Mouse (Mus musculus) MN1 (cell line): ENCODE measurements around the gene Trim7.
A peak's percentile ranks its signal among the peaks of the same experiment; 100 is the strongest.
"Not testable (repeated sequence)": the region's sequence is repeated elsewhere in the genome, so short reads cannot be mapped to it uniquely, and the experiment has no call there.

Experiments
- DNase-seq: peaks from one replicate; pipeline ENCODE4 v3.0.0-alpha.2; 2016; ENCODE audit warnings: low spot score

Gene Trim7

DNA sequence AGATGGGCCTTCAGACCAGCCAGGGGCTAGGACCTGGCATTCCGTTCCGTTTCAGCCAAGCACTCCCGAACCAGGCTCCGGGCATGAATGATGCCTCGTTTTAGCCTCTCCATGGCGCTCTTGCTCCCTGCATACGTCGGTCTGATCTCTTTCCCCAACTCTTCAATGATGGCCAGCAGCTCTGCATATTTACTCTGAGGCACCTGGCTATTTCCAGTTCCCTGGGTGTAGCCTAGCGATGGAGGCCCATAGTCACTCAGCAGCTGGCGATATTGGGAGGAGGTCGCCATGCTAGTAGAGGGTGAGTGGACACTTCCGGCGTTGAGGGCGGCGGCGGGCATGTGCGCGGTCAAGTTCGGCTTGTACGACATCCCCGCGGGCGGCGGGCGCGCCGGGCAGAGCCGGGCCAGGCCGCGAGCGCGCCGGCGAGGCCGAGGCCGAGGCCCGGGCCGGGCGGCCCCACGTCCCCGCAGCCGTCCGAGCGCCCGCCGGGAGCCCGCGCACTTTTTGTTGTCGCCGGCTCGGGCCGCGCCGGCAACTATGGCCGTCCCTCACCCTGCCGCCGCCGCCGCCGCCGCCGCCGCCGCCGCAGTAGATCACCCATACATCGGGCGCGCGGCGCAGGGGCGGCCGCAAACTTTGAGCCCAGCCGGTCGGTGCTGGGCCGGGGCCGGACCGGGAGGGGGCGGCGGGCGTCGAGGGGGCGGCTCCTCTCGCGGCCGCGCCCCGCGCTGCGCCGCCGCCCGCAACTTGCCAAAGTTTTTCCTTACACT lies at the start of gene Trim7, which contains the start of gene Gm12184:
Trim7 (plus strand) TSS at position 162 of the 773 bp plus-strand sequence.
Gm12184 (minus strand) TSS at position 677 of the 773 bp plus-strand sequence.
- DNase-seq = not testable (repeated sequence)

DNA sequence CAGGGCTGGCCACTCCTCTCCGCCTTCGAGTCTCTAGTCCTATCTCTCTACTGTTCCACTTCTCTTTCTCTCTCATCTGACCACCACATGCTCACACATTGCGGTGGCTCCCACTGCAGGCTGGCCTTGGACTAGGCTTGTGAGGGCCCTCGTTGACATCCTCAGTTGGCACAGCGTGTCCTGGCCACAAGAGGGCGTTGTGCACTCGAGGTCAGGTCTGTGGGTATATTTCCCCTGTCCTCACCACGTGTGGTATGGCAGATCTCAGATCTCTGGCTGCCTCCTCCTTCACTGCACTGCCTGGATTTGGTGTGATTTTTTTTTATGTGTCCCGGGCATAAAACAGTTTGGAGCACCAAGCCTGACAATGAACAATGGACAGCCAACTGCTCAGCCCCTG lies 49.3 kb upstream of the Trim7 start:
- no peak for DNase-seq

DNA sequence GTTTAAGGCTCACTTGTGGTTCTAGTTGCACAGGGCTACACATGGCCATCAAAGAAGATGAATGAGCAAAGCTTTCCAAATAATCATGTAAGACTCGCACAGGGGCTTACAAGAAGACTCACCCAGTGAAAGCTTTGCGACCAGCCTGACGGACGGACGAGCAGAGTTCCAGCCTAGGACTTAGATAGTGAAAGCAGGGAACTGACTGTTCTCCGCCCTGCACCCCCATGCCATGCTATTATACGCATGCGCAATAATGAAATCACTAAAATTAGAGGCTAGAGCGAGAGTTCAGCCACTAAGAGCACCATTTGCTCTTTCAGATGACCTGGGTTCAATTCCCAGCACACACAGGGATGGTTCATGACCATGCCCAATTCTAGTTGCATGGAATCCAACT lies 48.6 kb upstream of the Trim7 start:
- no peak for DNase-seq

DNA sequence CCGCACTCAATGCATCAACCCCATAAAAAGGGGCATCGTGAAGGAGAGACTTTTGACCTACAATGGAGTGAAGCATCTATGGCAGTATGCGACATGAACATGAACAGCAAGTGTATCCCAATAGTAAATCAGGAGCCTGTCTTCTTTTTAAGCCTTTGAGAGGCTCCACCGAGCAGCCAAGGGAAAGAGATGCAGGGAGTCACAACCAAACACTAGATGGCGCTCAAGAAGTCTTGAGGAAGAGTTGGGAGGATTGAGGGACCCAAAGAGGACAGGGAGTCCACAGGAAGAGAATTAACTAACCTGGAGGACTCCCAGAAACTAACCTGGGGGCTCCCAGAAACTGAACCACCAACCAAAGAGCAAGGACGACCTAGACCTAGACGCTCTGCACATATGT lies 46.5 kb upstream of the Trim7 start:
- DNase-seq = no peak

DNA sequence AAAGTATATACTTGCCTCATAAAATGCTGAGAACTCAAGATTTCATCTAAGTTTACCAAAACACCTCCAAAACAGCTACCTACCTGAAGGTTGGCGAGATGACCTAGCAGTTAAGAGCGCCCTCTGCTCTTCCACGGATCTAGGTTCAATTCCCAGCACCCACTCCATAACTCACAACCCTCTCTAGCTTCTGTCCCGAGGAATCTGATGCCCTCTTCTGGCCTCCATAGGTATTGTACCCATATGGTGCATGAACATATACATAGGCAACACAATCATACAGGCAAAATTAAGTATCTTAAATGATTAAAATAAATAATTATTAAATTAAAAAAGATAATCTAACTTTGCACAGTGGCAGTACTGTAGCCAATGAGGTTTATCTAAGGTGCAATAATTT lies 43.7 kb upstream of the Trim7 start:
- no peak for DNase-seq

DNA sequence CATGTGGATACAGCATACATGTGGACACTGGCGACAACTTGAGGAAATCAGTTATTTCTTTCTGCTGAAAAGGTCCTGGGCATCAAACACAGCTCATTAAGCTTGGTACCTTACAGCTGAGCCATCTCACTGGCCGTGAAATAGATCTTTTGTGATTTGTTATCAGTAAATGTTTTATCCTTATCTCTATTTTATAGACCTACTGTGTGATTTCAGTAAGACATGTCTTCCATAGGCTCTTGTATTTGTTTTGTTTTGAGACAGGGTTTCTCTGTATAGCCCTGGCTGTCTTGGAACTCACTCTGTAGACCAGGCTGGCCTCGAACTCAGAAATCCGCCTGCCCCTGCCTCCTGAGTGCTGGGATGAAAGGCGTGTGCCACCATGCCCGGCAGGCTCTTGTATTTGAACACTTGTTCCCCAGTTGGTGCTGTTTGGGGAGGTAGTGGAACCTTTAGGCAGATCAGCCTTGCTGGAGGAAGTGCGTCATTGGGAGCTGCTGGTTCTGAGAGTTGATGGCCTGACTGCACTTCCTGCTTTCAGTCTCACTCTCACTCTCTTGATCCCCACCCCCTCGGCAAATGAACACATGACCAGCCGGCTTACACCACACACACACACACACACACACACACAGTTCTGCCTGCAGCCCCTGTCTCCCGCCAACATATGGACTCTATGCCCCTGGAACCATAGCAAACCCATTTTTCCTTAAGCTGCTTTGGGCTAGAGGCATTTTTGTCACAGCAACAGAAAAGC lies 38.3 kb upstream of the Trim7 start:
- DNase-seq = peak; percentile 72

DNA sequence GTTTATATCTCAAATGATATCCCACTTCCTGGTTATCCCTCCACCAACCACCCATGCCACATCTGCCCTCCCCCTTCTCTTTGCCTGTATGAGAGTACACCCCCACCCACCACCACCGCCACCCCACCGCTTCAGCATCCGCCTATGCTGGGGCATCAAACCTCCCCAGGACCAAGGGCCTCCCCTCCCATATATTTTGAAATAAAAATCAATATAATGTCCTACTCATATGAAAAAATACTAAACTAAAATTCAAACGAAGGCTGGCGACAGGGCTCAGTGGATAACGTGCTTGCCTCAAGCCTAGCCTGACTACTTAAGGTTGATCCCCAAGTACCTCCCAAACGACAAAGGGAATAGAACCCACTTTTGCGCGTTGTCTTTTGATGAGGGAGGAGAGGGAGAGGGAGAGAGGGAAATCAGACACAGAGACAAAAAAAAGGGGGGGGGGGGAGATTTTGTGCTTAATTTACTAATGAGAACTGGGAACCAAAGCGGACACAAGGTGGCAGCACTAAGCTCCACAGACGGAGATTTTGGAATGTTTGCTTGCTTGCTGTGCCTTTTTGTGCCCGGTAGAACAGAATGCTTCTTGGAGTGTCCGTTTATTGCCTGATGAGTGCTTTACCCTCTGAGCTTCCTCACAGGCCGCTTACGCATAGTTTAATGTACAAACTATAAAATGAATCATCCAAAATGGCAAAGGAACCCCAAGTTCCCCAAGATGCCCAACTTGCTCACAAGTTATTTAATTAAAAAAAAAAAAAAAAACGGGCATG lies 37.4 kb upstream of the Trim7 start:
- DNase-seq = peak; percentile 94

DNA sequence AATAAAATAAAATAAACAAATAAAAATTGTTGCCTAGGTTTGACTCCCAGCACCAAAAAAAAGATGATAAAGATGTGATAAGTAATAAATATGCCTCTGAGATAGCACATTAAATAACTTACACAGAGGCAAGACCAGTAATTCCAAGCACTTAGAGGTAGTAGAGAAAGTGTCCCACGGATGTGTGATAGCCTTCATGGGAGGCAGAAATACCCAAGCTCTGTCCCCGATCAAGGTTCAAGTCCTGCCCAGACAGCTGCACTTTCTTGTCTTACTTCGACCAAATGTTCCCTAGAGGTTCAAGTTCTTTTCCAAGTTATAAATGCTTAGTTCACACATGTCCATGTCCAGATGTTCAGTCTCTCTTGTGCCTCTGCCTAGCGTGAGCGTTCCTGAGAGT lies 36.7 kb upstream of the Trim7 start:
- DNase-seq = no peak

DNA sequence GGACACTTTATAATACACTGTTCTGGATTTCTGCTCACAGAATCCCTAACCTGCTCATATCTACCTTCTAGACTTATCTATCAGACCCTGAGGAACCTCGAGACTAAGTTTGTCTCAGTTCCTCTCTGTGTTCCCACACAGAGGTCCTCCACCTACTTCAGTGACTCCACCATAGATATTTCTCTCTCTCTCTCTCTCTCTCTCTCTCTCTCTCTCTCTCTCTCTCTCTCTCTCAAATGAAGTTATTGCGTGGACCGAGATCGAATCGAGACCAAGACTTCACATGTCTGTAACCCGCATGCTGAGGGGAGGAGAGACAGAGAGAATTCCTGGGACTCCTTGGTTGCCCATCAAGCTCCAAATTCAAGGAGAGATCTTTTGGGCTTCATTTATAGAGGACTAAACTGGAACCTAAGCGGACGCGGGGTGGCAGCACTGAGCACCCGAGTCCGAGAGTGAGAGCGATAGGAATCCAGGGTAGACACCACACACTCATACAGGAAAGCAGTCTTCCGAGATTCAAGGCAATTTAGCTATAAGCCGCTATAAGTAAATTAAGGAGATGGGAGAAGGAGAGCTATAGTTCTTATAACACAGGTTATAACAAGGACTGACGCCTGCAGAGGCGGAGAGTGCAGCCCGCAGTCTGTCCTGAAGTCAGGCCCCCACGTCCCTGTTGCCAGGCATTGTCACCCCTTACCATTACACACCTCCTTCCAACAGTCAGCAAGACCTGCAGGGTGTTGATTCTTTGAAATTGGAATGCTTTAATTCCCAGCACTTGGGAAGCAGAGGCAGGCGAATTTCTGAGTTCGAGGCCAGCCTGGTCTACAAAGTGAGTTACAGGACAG lies 35.7 kb upstream of the Trim7 start:
- DNase-seq = peak; percentile 94

DNA sequence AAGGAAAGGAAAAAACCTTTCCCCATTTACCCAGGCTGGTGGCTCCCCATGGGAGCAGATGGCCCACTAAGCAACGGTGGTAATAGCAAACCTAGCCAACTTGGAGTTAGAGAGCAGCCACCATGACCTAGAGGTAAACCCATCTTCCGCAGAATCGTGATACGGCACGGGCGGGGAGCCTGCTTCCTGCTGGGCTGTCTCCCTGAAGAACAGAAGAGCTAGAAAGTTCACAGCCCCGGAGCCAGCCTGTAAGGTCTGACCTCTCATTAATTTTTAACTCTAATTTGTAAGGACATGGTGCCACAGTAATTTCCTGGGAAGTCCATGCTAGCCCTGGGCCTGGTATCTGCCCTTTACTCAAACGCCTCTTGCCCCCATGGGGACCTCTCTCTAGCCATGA lies 35.0 kb upstream of the Trim7 start:
- no peak for DNase-seq

DNA sequence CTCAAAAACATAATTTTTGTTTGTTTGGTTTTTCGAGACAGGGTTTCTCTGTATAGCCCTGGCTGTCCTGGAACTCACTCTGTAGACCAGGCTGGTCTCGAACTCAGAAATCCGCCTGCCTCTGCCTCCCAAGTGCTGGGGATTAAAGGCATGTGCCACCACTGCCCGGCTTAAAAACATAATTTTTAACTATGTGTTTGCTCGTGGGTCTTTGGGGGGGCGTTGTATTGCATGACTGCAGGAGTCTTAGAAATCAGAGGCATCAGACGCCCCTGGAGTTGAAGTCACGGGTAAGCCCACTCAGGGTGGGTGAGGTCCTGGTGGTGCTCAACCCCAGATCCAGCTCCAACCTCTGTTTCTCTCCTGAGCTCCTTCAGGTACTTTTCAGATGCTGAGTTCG lies 34.0 kb upstream of the Trim7 start:
- not testable (repeated sequence) for DNase-seq

DNA sequence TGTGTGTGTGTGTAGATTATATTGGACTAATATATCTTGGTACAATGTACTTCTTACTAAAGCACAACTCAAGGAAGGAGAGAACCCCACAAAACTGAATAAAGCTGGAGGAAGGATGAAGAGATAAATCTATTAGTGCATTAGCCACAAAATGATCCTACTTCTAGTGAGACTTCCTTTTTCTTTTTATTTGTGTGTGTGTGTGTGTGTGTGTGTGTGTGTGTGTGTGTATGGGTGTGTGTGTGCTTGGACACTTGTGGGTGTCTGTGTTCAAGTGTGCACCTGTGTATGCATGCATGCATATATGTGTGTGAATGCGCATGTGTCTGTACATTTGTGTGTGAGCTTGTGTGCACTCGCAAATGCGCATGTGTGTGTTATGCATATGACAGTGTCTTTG lies 32.8 kb upstream of the Trim7 start:
- no peak for DNase-seq

DNA sequence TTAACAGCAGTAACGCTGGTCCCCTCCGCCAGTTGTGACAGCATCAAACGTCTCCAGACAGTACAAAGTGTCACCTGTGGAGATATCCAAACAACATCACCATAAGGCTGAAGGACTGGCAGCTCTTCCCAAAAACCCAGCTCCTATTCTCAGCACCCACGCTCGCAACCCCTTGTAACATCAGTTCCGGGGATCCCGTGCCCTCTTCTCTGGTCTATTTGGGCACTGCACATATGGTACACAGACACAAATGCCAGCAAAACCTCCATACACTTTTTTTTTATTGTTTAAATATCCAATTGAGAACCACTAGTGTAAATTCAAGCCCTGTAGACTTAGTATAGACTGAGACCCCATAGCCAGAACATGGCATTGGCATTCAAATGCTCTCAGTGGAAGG lies 30.7 kb upstream of the Trim7 start:
- no peak for DNase-seq

DNA sequence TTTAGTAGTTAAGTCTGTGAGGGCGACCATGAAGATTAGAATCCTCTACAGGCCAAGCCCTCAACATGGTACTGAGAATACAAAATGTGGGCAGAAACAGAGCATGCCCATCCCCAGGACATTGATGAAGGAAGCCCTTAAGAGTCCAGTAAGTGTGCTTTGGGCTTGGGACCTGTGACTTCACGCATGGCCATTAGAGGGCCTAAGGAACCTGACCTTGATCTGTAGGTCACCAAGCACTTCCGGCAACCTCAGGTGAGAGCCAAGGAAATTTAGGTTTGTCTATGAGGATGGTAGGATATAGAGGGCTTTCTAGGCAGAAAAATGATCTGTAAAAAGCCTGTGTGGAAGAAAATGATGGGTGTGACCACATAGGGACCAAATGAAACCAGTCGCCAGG lies 29.6 kb upstream of the Trim7 start:
- no peak for DNase-seq

DNA sequence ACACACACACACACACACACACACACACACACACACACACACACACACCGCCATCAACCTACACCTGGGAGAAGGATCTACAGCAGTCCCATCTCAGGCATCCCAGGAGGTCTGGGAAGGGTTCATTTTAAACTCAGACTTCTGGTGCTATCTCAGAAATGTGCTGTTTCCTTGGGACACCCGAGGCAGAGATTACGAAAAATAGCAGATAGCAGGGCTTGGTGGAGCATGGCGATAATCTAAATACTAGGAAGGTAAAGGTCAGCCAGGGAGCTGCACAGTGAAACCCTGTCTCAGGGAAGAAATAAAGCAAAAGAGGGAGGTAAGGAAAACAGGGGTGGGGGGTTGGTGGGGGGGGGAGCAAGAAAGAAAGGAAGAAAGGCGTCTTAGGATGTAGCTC lies 28.7 kb upstream of the Trim7 start:
- DNase-seq = no peak

DNA sequence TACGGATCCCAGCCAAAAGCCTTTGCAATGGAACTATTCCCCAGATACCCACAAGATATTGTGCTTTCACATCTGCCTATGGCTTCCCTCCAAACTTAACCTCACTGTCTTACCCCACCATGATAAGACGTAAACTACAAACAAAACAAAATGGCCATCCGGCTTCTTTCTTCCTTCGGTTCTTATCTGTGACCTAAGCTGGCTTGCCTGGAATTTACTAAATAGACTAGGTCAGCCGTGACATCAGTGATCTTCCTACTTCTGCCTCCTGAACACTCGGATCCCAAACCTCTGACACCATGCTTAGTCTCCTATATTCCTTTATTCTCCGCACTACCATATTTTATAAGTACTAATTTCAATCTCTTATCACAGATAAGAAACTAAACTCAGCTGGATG lies 27.6 kb upstream of the Trim7 start:
- no peak for DNase-seq

DNA sequence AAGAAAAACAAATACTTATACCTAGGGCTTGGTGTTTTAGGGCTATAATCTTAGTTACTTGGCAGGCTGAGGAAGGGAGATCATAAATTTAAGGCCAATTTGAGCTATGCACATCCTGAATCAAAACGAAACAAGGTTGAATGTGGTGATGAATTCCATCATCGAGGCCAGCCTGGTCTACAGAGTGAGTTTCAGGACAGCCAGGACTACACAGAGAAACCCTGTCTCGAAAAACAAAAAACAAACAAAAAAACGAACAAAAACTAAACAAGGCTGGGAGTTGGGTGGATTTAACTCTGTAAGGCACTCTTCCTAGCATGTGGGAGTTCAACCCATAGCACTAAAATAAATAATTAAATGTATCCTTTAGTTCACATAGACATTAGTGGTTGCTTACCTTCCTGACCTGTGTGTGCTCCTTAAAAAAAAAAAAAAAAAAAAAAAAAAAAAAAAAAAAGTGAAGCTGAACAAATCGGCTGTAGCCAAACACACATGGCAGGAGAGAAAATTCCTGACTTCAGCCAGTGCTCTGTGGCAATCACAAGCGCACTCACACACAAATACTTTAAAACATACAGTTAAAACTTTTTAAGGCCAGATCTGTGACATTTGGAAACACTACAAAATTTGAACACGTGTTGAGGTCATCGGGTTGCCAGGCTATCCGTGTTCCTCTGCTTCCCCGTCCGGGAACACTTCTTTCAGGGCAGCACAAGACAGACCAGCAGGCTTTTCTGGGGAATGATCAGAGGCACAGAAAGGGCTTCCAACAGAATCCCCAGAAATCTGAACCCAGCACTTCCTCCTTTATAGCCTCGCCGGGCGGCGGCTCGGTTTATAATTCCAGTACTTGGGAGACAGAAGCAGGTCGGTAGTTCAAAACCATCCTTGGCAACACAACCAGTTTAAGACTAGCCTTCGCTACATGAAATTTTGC lies 26.7 kb upstream of the Trim7 start:
- peak; percentile 70 for DNase-seq

DNA sequence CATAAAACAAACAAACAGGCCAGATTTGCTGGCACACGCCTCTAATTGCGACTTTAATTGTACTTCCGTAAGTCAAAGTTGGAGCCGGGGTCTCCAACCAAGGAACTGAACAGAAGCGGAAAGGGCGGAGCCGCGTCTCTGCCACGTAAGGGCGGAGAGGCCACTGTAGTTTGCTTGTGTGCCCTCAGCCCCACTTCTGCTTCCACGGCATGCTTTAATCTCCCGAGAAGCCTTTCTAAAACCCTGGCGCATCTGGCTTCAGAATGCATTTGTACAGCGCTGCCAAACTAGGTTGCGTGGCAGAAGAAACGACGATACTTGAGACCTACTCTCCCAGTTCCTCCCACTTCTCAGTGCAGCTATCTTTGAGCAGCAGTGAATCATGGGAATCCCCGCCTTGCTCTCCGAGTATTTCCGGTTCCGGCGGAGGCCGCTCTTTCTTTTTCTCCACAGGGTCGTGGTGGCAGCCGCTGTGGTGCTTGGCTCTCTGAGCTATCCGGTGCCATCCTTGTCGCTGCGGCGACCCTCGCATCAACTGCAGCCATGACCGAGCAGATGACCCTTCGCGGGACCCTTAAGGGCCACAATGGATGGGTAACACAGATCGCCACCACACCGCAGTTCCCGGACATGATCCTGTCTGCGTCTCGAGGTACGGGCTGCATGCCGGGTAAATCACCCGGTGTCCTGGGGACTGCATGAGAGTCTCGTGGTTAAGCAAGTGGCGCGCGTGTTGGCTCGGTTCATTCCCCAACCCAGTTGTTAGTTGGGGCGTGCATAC lies 25.8 kb upstream of the Trim7 start, which contains the start of gene Rack1:
Rack1 (plus strand) TSS at position 412 of the 781 bp plus-strand sequence.
- peak; percentile 94 for DNase-seq
